In genomic region chr6:90602304-90602703, GRCm38 (mm10) we compare ENCODE assay signal across 25 mouse cellular contexts.
"Had no signal": no experiment of that assay in that cellular context is flagged by ENCODE, and none has a peak within 500 bp of the region (broad histone marks: within the 10 kb centered on the region; RNA-seq: fewer than 3 reads in every experiment).

No protein-coding gene starts in this region.

- DNase-seq: gastrocnemius, postnatal 10 days; heart, adult 18-20 months; heart, postnatal 14 days; heart, postnatal 36 days; kidney, adult 11 months; kidney, adult 2 months; kidney, adult 9 months; kidney, postnatal 14 days; kidney, postnatal 36 days; layer of hippocampus, adult 9-11 months; layer of hippocampus, postnatal 36 days had no signal

- H3K27ac ChIP-seq: heart, embryonic 13.5 days; heart, embryonic 15.5 days; hindbrain, embryonic 13.5 days; hindbrain, embryonic 15.5 days; hindbrain, postnatal 0 days; kidney, embryonic 15.5 days; kidney, postnatal 0 days; layer of hippocampus, adult 2 months; limb, embryonic 13.5 days; limb, embryonic 15.5 days; liver, embryonic 12.5 days; liver, embryonic 14.5 days had no signal

- H3K27me3 ChIP-seq: heart, embryonic 15.5 days; hindbrain, embryonic 15.5 days; kidney, embryonic 15.5 days had no signal

- ATAC-seq: hindbrain, postnatal 0 days; intestine, embryonic 16.5 days; liver, embryonic 12.5 days had no signal

- H3K4me3 ChIP-seq: heart, embryonic 13.5 days; heart, embryonic 15.5 days; hindbrain, embryonic 13.5 days; hindbrain, embryonic 15.5 days; kidney, embryonic 15.5 days; layer of hippocampus, adult 2 months; limb, embryonic 13.5 days; limb, embryonic 15.5 days; liver, embryonic 12.5 days had no signal

- H3K9me3 ChIP-seq: heart, embryonic 13.5 days; heart, embryonic 15.5 days; hindbrain, embryonic 13.5 days; hindbrain, embryonic 15.5 days; kidney, embryonic 15.5 days; limb, embryonic 13.5 days; limb, embryonic 15.5 days; liver, embryonic 12.5 days had no signal

- H3K9ac ChIP-seq: heart, embryonic 15.5 days; hindbrain, embryonic 13.5 days; hindbrain, embryonic 15.5 days; kidney, embryonic 15.5 days; limb, embryonic 13.5 days; limb, embryonic 15.5 days; liver, embryonic 12.5 days; liver, embryonic 14.5 days had no signal

- H3K4me2 ChIP-seq: heart, embryonic 11.5 days; heart, embryonic 13.5 days; heart, embryonic 15.5 days; hindbrain, embryonic 13.5 days; hindbrain, embryonic 15.5 days; kidney, embryonic 15.5 days; limb, embryonic 13.5 days; limb, embryonic 15.5 days; liver, embryonic 12.5 days had no signal

- H3K36me3 ChIP-seq: heart, embryonic 13.5 days; heart, embryonic 15.5 days; hindbrain, embryonic 13.5 days; hindbrain, embryonic 15.5 days; kidney, embryonic 15.5 days; limb, embryonic 13.5 days; limb, embryonic 15.5 days; liver, embryonic 12.5 days had no signal
